Mouse (Mus musculus) liver, adult 2 months (tissue): ENCODE measurements around the gene Csnk1e. TPM values are rescaled to one million over a fixed set of nuclear protein-coding genes. Genes with fewer than 3 reads are reported as not detected.
A peak's percentile ranks its signal among the peaks of the same experiment; 100 is the strongest.

Experiments used
- DNase-seq: peaks from one replicate; pipeline ENCODE4 v3.0.0-alpha.2; 2011; ENCODE audit warnings: low read depth, low spot score; ENCODE audit errors: extremely low read depth
- H3K27ac ChIP-seq: fragments of 200-500 bp; replicated peaks from 2 replicates; pipeline ENCODE4 v1.5.1; 2012; ENCODE audit warnings: low read depth, mild to moderate bottlenecking, control low read depth, inconsistent platforms, low read length; ENCODE audit not compliant: insufficient read depth
- H3K27me3 ChIP-seq: fragments of 200-500 bp; 2 replicates; pipeline ENCODE4 v1.6.1; 2012; ENCODE audit warnings: mild to moderate bottlenecking, moderate library complexity, low read length, inconsistent platforms; ENCODE audit not compliant: control insufficient read depth, insufficient read depth
- H3K36me3 ChIP-seq: fragments of 200-500 bp; 2 replicates; pipeline ENCODE4 v1.6.1; 2012; ENCODE audit warnings: low read length, inconsistent platforms; ENCODE audit not compliant: control insufficient read depth, insufficient read depth
- H3K4me1 ChIP-seq: fragments of 200-500 bp; 2 replicates; pipeline ENCODE4 v1.6.1; 2011; ENCODE audit warnings: low read length; ENCODE audit not compliant: control insufficient read depth, insufficient read depth
- H3K4me3 ChIP-seq: fragments of 200-500 bp; 2 replicates; pipeline ENCODE4 v1.5.1; 2011; ENCODE audit warnings: low read depth, mild to moderate bottlenecking, control low read depth, low read length, moderate library complexity; ENCODE audit not compliant: insufficient read depth
- H3K79me2 ChIP-seq: fragments of 200-500 bp; 2 replicates; pipeline ENCODE4 v1.6.1; 2012; ENCODE audit warnings: inconsistent platforms, mild to moderate bottlenecking, low read length, moderate library complexity; ENCODE audit not compliant: control insufficient read depth, insufficient read depth
- H3K9ac ChIP-seq: fragments of 200-500 bp; 2 replicates; pipeline ENCODE4 v1.6.1; 2012; ENCODE audit warnings: low read depth, mild to moderate bottlenecking, control low read depth, inconsistent platforms, low read length
- CTCF ChIP-seq: fragments of 200-500 bp; IDR thresholded peaks from 2 replicates; pipeline ENCODE4 v1.5.1; 2011; ENCODE audit warnings: low read depth, low read length, control low read depth
- POLR2A ChIP-seq: fragments of 200-500 bp; IDR thresholded peaks from 2 replicates; pipeline ENCODE4 v1.6.1; 2011; ENCODE audit warnings: low read length, control low read depth; ENCODE audit not compliant: insufficient read depth; ENCODE audit errors: extremely low read depth
- WGBS: fragments of 180-500 bp; shearing (Covaris S2); methylation state at CpG from one replicate; pipeline ENCODE4 v1.1.7; 2018; 5-methylcytosine and 5-hydroxymethylcytosine counted together
- polyA plus RNA-seq: library from polyadenylated mRNA; depleted of rRNA; stranded (reverse); fragments of >200 nt; gene quantifications from 2 replicates; pipeline ENCODE4 v1.2.3, GENCODE M21; 2012
- total RNA-seq: library from RNA; depleted of rRNA; stranded (reverse); fragments of >200 nt; gene quantifications from 2 replicates; pipeline ENCODE4 v1.2.3, GENCODE M21; 2014

Gene Csnk1e
- total and polyA plus RNA-seq, 2 experiments: 4.3 to 6.6 TPM

GRCm38 (mm10) chr15:79493527-79493926 lies 38.2 kb upstream of the Csnk1e start:
- Histone ChIP-seq H3K27me3 (no peaks in the 10 kb centered on the region; the same call in 1 of the 2 replicates), H3K36me3 (no peaks in the 10 kb centered on the region), H3K4me3 (no peak overlapping the region), H3K4me1 (no peaks in the 10 kb centered on the region), H3K79me2 (no peaks in the 10 kb centered on the region), H3K27ac (no peak overlapping the region), H3K9ac (no peak overlapping the region)
- WGBS: 59% methylated on average over 18 of the region's 18 CpGs
- no peak for DNase-seq
- TF ChIP-seq POLR2A (no peak), CTCF (no peak)

DNA sequence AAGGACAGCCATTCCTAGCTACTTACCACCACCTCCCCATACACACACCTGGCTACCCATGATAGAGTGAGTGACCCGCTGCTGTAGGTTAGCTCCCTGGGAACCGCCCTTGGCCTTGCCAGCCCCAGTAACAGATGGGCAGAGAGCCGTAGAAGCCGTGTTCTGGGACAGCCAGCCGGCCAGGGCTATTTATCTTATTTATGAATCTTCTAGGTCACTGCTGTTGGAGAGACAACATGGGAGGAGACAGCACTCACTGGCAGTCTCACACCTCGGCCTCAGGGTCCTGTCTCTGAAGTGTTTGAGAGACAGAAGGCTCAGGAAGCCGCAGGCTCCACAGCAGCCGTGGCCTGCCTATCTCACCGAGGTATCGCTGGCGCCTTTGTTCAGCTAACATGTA lies 34.1 kb upstream of the Csnk1e start:
- no peak overlapping the region for H3K9ac ChIP-seq
- H3K4me3 ChIP-seq: no peak overlapping the region
- no peak for DNase-seq
- H3K27me3 ChIP-seq: no peaks in the 10 kb centered on the region; the same call in 1 of the 2 replicates
- H3K36me3 ChIP-seq: no peaks in the 10 kb centered on the region
- TF ChIP-seq CTCF: no peak
- no peak for TF ChIP-seq POLR2A
- no peaks in the 10 kb centered on the region for H3K4me1 ChIP-seq
- 81% methylated on average over 11 of the region's 11 CpGs for WGBS
- no peak overlapping the region for H3K27ac ChIP-seq
- H3K79me2 ChIP-seq: no peaks in the 10 kb centered on the region

DNA sequence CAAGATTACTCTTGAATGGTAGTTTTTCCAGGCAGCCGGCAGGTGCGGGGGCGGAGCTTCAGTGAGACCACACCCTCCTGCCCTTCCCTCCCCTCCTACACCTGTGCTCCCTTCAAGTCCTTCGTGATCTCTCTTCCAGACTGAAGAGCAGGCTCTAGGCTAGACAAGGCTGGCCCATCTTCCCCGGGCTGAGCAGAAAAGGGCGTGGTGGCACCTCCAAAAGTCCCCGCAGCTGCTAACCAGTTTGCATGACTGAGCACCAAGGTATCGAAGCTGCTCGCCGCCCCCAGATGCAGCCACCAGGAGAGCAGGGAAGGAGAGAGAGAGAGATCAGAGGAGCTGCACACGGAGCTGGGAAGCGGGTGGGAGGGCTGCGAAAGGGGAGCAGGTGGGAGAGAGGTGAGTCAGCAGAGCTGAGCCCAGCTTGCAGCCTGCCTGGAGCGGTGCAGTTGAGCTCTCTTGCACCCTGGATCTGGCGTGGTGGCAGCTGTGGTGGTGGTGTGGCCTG lies 25.9 kb upstream of the Csnk1e start:
- no peak overlapping the region for H3K9ac ChIP-seq
- no peak overlapping the region for H3K4me3 ChIP-seq
- H3K79me2 ChIP-seq: no peaks in the 10 kb centered on the region
- no peaks in the 10 kb centered on the region for H3K27me3 ChIP-seq
- no peak overlapping the region for H3K27ac ChIP-seq
- WGBS: 20% methylated on average over 15 of the region's 15 CpGs
- H3K36me3 ChIP-seq: no peaks in the 10 kb centered on the region
- no peaks in the 10 kb centered on the region for H3K4me1 ChIP-seq
- no peak for TF ChIP-seq CTCF
- TF ChIP-seq POLR2A: no peak
- no peak for DNase-seq

DNA sequence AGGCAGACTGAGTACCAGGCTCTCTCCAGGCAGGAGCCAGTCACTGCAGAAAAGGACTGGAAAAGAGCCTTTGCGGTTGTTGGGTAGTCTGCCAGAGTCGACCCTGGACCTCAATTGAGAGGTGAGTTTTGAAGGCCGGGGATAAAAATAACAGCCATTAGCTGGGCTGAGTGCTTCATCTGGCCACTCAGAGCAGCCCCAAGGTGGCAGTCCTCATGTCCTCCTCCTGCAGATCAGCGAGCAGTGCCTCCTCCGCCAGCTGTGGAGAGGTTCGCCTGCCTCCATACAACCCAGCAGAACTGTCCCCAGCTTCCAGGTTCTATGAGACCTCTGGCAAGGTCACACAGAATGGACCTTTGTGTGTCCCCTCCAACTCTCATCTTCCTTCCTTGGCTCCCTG lies 21.9 kb upstream of the Csnk1e start:
- Histone ChIP-seq H3K27me3 (no peaks in the 10 kb centered on the region), H3K79me2 (no peaks in the 10 kb centered on the region), H3K27ac (no peak overlapping the region), H3K9ac (no peak overlapping the region), H3K36me3 (no peaks in the 10 kb centered on the region), H3K4me3 (no peak overlapping the region), H3K4me1 (no peaks in the 10 kb centered on the region)
- 57% methylated on average over 6 of the region's 6 CpGs for WGBS
- no peak for DNase-seq
- TF ChIP-seq POLR2A (no peak), CTCF (no peak)

- H3K4me3 ChIP-seq: no peak overlapping the region
- no peak overlapping the region for H3K9ac ChIP-seq
- H3K79me2 ChIP-seq: no peaks in the 10 kb centered on the region
- no peaks in the 10 kb centered on the region for H3K36me3 ChIP-seq
- no peaks in the 10 kb centered on the region for H3K27me3 ChIP-seq
- 57% methylated on average over 12 of the region's 12 CpGs for WGBS
- no peak overlapping the region for H3K27ac ChIP-seq
- peaks cover 3% of the 10 kb centered on the region; the same call in 1 of the 2 replicates for H3K4me1 ChIP-seq
- no peak for TF ChIP-seq POLR2A
- no peak for TF ChIP-seq CTCF
- DNase-seq: no peak
Observed at GRCm38 (mm10) chr15:79473638-79474355, 18.4 kb upstream of the Csnk1e start.

- 88% methylated on average over 5 of the region's 5 CpGs for WGBS
- no peaks in the 10 kb centered on the region for H3K36me3 ChIP-seq
- H3K4me3 ChIP-seq: no peak overlapping the region
- peaks cover 3% of the 10 kb centered on the region; the same call in 1 of the 2 replicates for H3K4me1 ChIP-seq
- H3K79me2 ChIP-seq: no peaks in the 10 kb centered on the region
- no peaks in the 10 kb centered on the region for H3K27me3 ChIP-seq
- no peak for DNase-seq
- no peak overlapping the region for H3K27ac ChIP-seq
- TF ChIP-seq POLR2A (no peak), CTCF (peak; percentile 39; the same call in 1 of the 2 replicates)
- H3K9ac ChIP-seq: no peak overlapping the region
Observed at GRCm38 (mm10) chr15:79473042-79473441, 17.7 kb upstream of the Csnk1e start.
